Mouse (Mus musculus) frontal cortex, adult (tissue): ENCODE data around the gene Slc35a3.
"Not testable (repeated sequence)": the region's sequence is repeated elsewhere in the genome, so short reads cannot be mapped to it uniquely, and the experiment has no call there.

Source experiments
- ATAC-seq: cut with Nextera tagmentation; 2 replicates; pipeline ENCODE4 v1.9.2; 2017; ENCODE audit warnings: mild to moderate bottlenecking, moderate library complexity, mixed read lengths; ENCODE audit not compliant: low TSS enrichment

Slc35a3 gene

GRCm38 (mm10) chr3:116701601-116702000 is 11.0 kb downstream of the Slc35a3 start:
- ATAC-seq: no peak

GRCm38 (mm10) chr3:116698786-116699185 is 13.8 kb downstream of the Slc35a3 start:
- ATAC-seq: no peak

- no peak for ATAC-seq
Observed at GRCm38 (mm10) chr3:116695666-116695985, 17.0 kb downstream of the Slc35a3 start.

DNA sequence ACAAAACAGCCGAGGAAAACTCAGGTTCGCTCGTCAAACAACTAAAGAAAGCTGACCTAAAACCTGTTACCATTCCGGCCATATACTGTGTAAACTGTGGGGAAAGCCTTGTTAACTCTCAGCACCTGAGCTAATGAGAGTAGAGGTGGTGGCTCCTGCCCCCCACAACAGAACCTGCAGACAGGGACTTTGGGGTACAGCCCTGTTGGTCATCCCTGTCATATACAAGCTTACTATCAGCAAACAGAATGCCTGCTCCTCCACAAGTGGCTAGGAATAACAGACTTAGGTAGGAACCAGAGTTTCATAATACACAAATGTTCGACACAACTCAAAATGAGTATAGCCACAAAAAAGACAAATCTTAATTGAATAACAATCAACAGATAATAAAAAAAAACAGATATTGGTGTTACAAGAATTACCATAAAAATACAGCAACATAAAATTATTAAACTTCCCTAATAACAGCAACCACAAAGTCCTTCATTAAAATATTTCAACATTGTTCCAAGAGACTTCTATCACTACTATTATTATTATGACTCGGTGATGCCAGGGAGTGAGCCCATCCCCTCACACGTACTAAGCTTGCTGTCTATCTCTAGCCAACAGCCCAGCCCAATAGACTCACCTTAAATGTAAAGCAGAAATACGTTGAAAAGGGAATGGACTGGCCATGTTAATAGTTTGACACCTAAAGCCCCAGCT is 17.5 kb downstream of the Slc35a3 start:
- ATAC-seq: no peak

DNA sequence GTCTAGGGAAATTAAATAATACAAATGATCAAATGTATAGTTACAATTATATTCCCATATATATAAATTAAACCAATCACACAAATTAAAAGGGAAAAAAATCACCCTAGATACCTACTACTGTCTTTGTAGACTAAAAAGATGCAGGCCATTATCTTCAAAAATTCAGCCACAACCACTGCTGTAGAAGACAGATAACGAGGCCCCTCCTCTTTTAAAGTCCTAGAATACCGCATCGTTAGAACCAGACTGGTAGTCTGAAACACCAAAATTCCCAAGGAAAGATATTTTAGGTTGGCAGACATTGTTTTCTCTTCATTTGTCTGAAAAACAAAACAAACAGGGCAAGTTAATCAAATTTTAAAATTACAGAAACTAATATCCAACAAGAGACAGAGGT is 18.3 kb downstream of the Slc35a3 start:
- no peak for ATAC-seq

GRCm38 (mm10) chr3:116681160-116681559 is 31.5 kb downstream of the Slc35a3 start, which contains the start of gene Gm43191:
TSS of gene Gm43191 (minus strand) at chr3:116681260.
- no peak for ATAC-seq

- not testable (repeated sequence) for ATAC-seq
Observed at GRCm38 (mm10) chr3:116664281-116664680, 48.4 kb downstream of the Slc35a3 start.

- ATAC-seq: peak; percentile 92
Observed at GRCm38 (mm10) chr3:116662463-116662863, 50.2 kb downstream of the Slc35a3 start, which contains the start of gene Mfsd14a. TSS of gene Mfsd14a (minus strand) at chr3:116662677.

DNA sequence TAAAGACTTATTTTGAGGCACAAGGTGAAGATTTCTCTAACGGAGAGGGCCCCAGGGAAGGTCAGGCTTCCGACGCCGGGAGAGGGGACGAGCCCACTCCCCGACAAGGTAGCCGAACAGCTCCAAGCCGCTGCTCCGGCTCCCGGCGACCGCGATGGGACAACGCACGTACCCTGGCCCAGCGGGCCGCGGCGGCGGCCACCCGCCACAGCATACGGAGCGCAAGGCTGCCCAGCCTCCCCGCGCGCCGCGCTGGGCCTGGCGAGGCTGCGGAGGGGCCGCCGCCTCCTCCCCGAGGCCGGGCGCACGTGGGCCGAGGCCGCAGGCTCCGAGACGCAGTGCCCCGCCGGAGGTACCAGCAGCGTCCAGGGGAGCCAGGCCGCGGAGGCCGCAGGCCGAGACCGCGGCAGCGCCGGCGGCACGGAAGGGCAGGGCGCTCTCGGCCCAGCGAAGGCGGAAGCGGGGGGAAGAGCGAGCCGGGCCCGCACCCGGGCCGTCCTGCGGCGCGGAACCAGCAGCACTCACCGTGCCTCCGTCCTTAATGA is 50.7 kb downstream of the Slc35a3 start:
- peak; percentile 79 for ATAC-seq

GRCm38 (mm10) chr3:116661288-116661869 is 51.3 kb downstream of the Slc35a3 start:
- ATAC-seq: 0 out of 2 replicates have a peak, but pooled peaks have one; percentile 2

- ATAC-seq: no peak
Observed at GRCm38 (mm10) chr3:116659856-116660430, 52.7 kb downstream of the Slc35a3 start.

GRCm38 (mm10) chr3:116658928-116659565 is 53.6 kb downstream of the Slc35a3 start:
- no peak for ATAC-seq

- ATAC-seq: no peak
Observed at GRCm38 (mm10) chr3:116656184-116656965, 56.3 kb downstream of the Slc35a3 start.

- ATAC-seq: not testable (repeated sequence)
Observed at GRCm38 (mm10) chr3:116654051-116654450, 58.6 kb downstream of the Slc35a3 start.

- 0 out of 2 replicates have a peak, but pooled peaks have one; percentile 28 for ATAC-seq
Observed at GRCm38 (mm10) chr3:116653278-116653945, 59.2 kb downstream of the Slc35a3 start.

- peak; percentile 20 for ATAC-seq
Observed at GRCm38 (mm10) chr3:116652033-116652446, 60.6 kb downstream of the Slc35a3 start.

GRCm38 (mm10) chr3:116650698-116651097 is 61.9 kb downstream of the Slc35a3 start:
- ATAC-seq: peak; percentile 86

- no peak for ATAC-seq
Observed at GRCm38 (mm10) chr3:116648805-116649204, 63.8 kb downstream of the Slc35a3 start.

- ATAC-seq: no peak
Observed at GRCm38 (mm10) chr3:116646387-116646786, 66.2 kb downstream of the Slc35a3 start.

DNA sequence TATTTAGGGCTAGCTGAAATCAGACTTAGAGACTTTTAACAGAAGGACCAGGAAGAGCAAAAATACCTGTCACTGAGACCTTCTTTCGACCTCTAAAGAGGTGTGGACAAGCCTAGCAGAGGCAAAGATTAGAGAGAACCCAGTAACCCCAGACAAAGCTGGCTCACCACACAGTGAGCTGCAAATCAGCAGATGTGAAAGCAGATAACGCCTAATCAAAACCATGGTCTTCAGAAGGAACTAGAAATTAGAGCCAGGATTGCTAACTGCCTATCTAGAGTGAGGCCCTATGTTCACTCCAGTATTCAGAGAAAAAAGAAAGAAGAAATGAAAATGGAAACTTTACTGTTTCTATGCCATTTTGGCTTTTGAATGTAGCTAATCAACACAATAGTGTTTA is 70.3 kb downstream of the Slc35a3 start:
- ATAC-seq: no peak
